Mouse (Mus musculus): ENCODE measurements around the gene Dennd2a.

Gene Dennd2a

GRCm38 (mm10) chr6:39557723-39558261 lies at the start of gene Dennd2a:
Gene Dennd2a (minus strand): TSS chr6:39557867.
- peak; percentile 77 for DNase-seq (ENCODE audit: low spot score)

- no peak for DNase-seq (ENCODE audit: low spot score)
These were observed 49.7 kb upstream of the Dennd2a start for GRCm38 (mm10) chr6:39607365-39607764.

GRCm38 (mm10) chr6:39606862-39607261 lies 49.2 kb upstream of the Dennd2a start:
- DNase-seq (ENCODE audit: low spot score) = no peak

GRCm38 (mm10) chr6:39606056-39606455 lies 48.4 kb upstream of the Dennd2a start:
- DNase-seq (ENCODE audit: low spot score) = no peak

GRCm38 (mm10) chr6:39604565-39604964 lies 46.9 kb upstream of the Dennd2a start:
- DNase-seq (ENCODE audit: low spot score) = no peak

- DNase-seq (ENCODE audit: low spot score) = no peak
These were observed 44.2 kb upstream of the Dennd2a start for GRCm38 (mm10) chr6:39601828-39602227.

GRCm38 (mm10) chr6:39600851-39601250 lies 43.2 kb upstream of the Dennd2a start:
- no peak for DNase-seq (ENCODE audit: low spot score)

GRCm38 (mm10) chr6:39592401-39593214 lies 34.9 kb upstream of the Dennd2a start, which contains the start of gene Ndufb2:
Gene Ndufb2 (plus strand): TSS chr6:39592574.
- DNase-seq (ENCODE audit: low spot score) = peak; percentile 88

GRCm38 (mm10) chr6:39591481-39591880 lies 33.8 kb upstream of the Dennd2a start:
- no peak for DNase-seq (ENCODE audit: low spot score)

GRCm38 (mm10) chr6:39585517-39585916 lies 27.9 kb upstream of the Dennd2a start, which contains the start of gene Gm42420:
Gene Gm42420 (plus strand): TSS chr6:39585753.
- no peak for DNase-seq (ENCODE audit: low spot score)

- DNase-seq (ENCODE audit: low spot score) = no peak
These were observed 23.6 kb upstream of the Dennd2a start for GRCm38 (mm10) chr6:39581087-39581784.

GRCm38 (mm10) chr6:39580558-39580957 lies 22.9 kb upstream of the Dennd2a start:
- DNase-seq (ENCODE audit: low spot score) = no peak

- DNase-seq (ENCODE audit: low spot score) = no peak
These were observed 21.9 kb upstream of the Dennd2a start for GRCm38 (mm10) chr6:39579552-39579951.

GRCm38 (mm10) chr6:39574951-39575350 lies 17.3 kb upstream of the Dennd2a start:
- DNase-seq (ENCODE audit: low spot score) = no peak

- DNase-seq (ENCODE audit: low spot score) = no peak
These were observed 16.8 kb upstream of the Dennd2a start for GRCm38 (mm10) chr6:39574555-39574869.

GRCm38 (mm10) chr6:39573791-39574554 lies 16.3 kb upstream of the Dennd2a start, which contains the start of gene Adck2:
Gene Adck2 (plus strand): TSS chr6:39573873.
- DNase-seq (ENCODE audit: low spot score) = peak; percentile 69

- DNase-seq (ENCODE audit: low spot score) = no peak
These were observed 12.8 kb upstream of the Dennd2a start for GRCm38 (mm10) chr6:39570426-39570825.

- no peak for DNase-seq (ENCODE audit: low spot score)
These were observed 9.9 kb upstream of the Dennd2a start for GRCm38 (mm10) chr6:39567528-39567927.

GRCm38 (mm10) chr6:39562166-39563015 lies 4.7 kb upstream of the Dennd2a start:
- peak; percentile 65 for DNase-seq (ENCODE audit: low spot score)

GRCm38 (mm10) chr6:39559276-39559939 lies 1.7 kb upstream of the Dennd2a start:
- DNase-seq (ENCODE audit: low spot score) = no peak
